Mouse (Mus musculus): ENCODE measurements around the gene Metap2.
A peak's percentile ranks its signal among the peaks of the same experiment; 100 is the strongest.

Metap2 gene

DNA sequence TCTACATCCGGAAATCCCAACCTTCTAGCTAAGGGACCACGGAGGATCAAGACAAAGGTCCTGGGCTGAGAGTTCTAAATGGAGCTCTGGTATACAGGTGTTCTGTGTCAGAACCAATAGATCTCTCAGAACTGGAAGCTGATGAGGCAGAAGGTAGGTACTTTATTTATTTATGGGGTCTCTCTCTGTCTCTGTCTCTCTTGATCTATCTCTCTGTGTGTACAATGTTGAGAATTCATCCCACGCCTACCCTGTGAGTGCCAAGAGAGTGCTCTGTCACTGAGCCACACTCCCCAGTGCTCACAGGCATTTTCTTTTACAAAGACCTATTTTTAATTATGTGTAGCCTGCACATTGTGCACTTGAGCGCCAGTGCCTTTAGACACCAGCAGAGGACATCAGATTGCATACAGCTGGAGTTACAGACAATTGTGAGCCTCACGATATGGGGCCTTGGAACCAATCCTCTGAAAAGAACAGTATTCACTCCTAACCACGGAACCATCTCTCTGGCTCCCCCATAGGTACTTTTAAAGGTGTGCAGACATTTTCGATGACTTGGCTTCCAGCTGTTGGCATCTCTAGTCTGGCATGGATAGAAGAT, at the start of gene Metap2:
Gene Metap2 (minus strand): TSS at position 51 of the 604 bp plus-strand sequence.
- DNase-seq (ENCODE audit: extremely low read depth, low read depth), result no peak

- DNase-seq (ENCODE audit: extremely low read depth, low read depth), result no peak
These were observed 49.1 kb upstream of the Metap2 start for GRCm38 (mm10) chr10:93945843-93946499.

DNA sequence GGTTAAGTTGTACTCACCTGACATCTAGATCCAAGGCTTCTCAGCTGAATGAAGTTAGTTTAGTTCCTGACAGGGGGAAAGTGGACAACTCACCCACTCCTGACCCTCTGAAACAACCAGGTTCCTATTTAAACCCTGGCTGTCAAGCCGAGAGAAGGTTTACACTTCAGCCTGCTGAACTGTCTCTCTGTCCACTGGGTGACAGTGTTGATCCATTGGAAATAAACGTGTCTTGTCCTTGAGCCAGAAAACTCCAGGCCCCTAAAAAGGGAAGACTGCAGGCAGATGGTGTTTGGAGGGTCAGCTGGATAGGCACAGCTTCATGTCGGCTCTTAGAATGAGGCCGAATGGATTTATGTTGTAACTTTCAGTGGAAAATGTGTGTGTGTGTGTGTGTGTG, 48.5 kb upstream of the Metap2 start:
- no peak for DNase-seq (ENCODE audit: extremely low read depth, low read depth)

- DNase-seq (ENCODE audit: extremely low read depth, low read depth), result no peak
These were observed 47.3 kb upstream of the Metap2 start for GRCm38 (mm10) chr10:93944241-93944640.

- DNase-seq (ENCODE audit: extremely low read depth, low read depth), result no peak
These were observed 43.4 kb upstream of the Metap2 start for GRCm38 (mm10) chr10:93940279-93940678.

GRCm38 (mm10) chr10:93939676-93940075, 42.8 kb upstream of the Metap2 start:
- no peak for DNase-seq (ENCODE audit: extremely low read depth, low read depth)

DNA sequence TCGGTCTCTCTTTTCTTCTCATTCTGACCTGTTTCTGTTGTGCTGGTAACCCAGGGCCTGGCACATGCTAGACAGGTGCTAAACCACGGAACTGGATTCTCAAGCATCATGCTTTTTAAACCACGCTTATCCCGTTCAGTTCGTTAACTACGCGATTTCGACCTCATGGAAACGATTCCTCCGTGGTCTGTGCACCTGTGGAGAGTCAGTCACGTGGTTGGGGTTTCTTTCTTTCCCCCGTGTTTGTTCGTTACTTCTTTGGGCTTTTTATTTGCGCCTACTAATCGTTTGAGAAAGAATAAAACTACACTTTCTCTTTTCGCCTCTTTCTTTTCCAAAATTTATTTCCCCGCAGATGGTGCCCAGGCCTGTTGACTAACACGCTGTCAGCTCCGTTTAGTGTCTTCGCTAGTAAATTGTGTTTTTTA, 42.0 kb upstream of the Metap2 start:
- no peak for DNase-seq (ENCODE audit: extremely low read depth, low read depth)

DNA sequence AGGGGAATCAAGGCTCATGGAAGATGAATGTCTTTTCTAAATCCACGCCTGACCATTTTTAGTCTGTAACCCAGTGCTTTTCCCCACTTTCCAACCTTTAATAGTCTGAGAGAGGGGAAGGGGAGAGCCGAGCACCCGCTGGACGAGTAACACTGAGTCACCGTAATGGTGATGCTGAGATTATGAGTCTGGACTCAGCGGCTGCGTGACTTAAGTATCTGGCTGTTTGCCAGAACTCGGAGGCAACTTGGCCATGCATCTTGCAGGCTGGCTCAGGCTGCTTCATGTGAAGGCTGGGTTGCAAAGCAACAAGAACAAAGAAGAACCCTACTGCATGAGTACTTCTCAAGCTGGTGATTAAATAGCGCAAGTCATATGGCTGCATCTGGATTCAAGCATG, 37.1 kb upstream of the Metap2 start:
- DNase-seq (ENCODE audit: extremely low read depth, low read depth), result no peak

- DNase-seq (ENCODE audit: extremely low read depth, low read depth), result no peak
These were observed 36.0 kb upstream of the Metap2 start for GRCm38 (mm10) chr10:93932861-93933260.

GRCm38 (mm10) chr10:93932020-93932419, 35.1 kb upstream of the Metap2 start:
- DNase-seq (ENCODE audit: extremely low read depth, low read depth), result no peak

DNA sequence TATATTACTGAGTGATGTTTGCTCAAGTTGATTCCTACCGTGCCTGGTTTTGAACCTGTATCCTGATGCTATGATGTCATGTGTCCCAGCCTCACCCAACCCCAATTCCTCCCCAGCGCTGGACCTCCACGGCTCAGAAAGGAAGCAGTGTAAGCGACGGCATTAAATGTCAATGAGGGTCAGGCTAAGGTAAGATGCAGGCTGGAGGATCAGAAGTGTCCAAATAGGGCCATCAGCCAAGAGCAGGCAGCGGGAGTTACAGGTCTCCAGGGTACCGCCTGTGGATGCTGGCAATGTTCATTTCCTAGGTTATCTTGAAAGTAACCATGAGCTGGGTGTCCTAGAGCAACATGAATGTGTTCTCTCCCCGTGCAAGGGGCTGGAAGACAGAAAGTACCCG, 34.5 kb upstream of the Metap2 start:
- DNase-seq (ENCODE audit: extremely low read depth, low read depth), result no peak

DNA sequence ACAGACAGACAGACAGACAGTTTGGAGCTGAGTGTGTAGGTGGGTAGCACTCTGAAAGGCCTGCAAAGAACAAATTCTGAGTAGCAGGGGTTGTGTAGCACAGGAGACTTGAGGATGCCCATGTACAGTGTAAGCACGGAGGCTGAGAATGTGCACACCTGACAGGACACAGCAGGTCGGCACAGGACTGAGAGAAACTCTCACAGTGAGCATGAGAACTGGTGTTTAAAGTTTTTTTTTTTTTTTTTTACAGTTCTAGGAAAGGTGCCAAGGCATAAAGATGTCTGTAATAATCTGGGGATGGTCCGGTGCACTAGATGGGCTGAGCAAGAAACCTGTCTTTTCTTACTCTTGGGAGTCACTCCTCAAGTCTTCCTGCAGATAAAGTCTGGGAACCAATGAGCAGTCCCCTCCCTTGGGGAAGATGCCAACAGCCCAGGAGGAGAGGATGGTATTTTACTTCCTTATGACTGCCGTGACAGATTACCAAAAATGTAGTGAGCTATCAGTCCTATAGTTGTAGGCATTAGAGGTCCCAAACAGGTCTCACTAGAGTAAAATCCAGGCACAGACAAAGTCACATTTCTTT, 33.4 kb upstream of the Metap2 start:
- peak; percentile 56 for DNase-seq (ENCODE audit: extremely low read depth, low read depth)

DNA sequence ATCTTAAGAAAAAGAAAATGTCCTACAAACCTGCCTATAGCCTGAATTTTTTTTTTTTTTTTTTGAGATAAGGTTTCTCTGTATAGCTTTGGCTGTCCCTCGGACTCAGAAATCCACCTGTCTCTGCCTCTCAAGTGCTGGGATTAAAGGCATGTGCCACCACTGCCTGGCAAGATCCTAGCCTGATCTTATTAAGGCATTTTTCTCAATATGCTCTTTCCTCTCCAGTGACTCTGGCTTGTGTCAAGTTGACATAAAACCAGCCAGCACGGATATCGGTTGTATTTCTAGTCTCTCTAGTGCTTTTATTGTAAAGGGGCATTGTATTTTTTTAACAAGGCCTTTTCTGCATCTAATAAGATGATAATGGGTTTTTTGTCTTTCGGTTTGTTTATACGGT, 27.8 kb upstream of the Metap2 start:
- no peak for DNase-seq (ENCODE audit: extremely low read depth, low read depth)

- no peak for DNase-seq (ENCODE audit: extremely low read depth, low read depth)
These were observed 24.3 kb upstream of the Metap2 start for GRCm38 (mm10) chr10:93921160-93921559.

DNA sequence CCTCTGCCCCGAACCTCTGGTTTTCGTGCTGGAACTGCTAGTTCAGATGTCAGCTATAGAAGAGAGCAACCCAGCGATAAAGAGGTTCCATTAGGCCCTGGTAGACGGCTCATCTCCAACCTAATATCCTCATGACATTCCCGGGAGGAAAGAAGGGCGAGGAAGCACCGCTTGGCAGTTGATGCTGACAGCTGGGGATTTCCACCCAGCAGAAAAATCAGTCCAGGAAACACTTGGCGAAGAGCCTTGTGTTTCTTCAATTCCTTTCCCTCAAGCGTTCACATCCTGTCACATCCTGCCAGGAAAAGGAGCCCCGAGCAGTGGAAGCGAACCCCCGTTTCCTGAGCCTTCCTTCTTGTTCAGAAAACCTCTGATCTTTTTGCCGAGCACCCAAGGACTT, 22.3 kb upstream of the Metap2 start:
- DNase-seq (ENCODE audit: extremely low read depth, low read depth), result no peak

DNA sequence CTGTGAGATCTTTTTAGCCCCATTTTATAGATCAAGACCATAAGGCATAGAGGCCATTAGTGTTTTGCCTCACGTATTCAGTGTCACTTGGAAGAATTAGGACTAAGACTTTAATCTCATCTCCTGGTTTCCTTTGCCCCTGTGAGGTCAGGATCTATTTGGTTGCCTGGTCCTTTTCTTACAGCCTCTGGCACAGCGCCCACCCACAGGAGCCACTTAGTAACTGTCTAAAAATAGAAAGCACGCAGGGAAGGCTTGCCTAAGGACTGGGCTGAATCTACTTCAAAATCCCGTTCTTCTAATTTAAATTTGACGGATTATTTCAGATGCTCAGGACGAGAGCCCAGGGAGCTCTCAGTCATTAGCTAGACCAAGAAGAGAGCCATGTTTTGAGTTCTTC, 21.8 kb upstream of the Metap2 start:
- no peak for DNase-seq (ENCODE audit: extremely low read depth, low read depth)

DNA sequence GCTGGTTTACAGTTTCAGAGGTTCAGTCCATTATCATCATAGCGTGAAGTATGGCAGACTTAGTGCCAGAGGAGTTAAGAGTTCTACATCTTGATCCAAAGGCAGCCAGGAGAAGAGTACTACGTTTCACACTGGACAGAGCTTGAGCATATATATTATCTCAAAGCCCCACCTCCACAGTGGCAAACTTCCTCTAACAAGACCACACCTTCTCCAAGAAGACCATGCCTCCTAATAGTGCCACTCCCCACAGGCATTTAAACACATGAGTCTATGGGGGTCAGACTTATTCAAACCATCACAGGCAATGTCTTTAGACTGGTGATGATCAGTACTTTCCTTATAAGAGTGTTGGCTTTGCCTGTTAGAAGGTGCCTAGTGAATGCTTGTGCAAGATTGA, 21.2 kb upstream of the Metap2 start:
- DNase-seq (ENCODE audit: extremely low read depth, low read depth), result peak; percentile 66

GRCm38 (mm10) chr10:93916778-93917177, 19.9 kb upstream of the Metap2 start:
- no peak for DNase-seq (ENCODE audit: extremely low read depth, low read depth)

GRCm38 (mm10) chr10:93915531-93916275, 18.8 kb upstream of the Metap2 start:
- no peak for DNase-seq (ENCODE audit: extremely low read depth, low read depth)

- DNase-seq (ENCODE audit: extremely low read depth, low read depth), result no peak
These were observed 16.6 kb upstream of the Metap2 start for GRCm38 (mm10) chr10:93913525-93913924.

DNA sequence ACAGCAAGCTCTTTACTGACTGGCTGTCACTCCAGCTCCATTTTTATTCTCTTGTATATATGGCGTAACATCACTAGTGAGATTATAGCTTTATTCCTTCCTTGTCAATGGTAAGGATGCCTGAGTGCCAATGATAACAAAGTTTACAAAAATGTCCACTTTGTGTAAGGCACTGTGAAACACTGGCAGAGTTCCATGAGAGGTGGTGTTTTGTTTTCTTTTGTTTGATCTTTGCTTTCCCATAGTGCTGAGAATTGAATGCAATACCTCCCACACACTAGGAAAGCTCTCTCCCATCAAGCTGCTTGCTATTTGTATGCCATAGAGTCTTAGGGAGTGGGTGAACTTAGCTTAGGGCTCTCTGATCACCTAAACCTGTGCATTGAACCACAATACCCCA, 16.0 kb upstream of the Metap2 start:
- DNase-seq (ENCODE audit: extremely low read depth, low read depth), result no peak

DNA sequence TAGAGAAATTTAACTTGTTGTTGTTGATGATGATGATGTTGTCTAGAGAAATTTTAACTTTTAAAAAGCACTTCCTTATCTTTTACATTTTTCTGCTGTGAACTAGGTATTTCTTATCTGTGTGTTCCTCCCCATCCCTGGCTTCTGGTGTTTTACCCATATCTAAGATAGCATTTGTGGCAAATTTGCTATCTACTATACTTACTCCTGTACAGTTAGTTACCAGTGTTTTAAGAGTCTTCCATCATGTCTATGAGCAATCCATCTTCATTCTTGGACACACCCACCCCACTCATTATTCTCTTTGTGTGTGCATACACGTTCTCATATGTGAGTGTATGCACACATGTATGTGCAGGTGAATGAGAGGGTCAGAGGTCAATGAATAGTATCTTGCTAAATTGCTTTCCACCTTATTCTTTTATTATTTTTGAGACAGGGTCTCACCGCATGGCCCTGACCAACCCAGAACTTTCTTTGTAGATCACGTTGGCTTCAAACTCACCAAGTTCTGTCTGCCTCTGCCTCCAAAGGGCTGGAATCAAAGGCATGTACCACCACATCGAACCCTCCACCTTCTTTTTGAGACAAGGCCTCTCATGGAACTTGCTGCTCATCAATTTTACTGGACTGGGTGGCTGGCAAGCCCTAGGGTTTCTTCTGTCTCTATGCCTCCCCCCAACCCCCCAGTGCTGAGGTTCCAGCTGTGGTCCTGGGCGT, 15.4 kb upstream of the Metap2 start:
- no peak for DNase-seq (ENCODE audit: extremely low read depth, low read depth)

Data from MEL-GATA-1-ER (cell line).